Mouse (Mus musculus) stomach, embryonic 16.5 days (tissue): ENCODE data around the gene Sdc3. TPM values are rescaled to one million over a fixed set of nuclear protein-coding genes. Genes with fewer than 3 reads are reported as not detected.

Experiments used
- ATAC-seq: fragments of 200-750 bp; cut with Nextera tagmentation; 2 replicates; pipeline ENCODE4 v1.8.0; 2017; ENCODE audit warnings: moderate number of reproducible peaks, moderate TSS enrichment; ENCODE audit not compliant: insufficient read depth, low FRiP score
- H3K27ac ChIP-seq: fragments of 300-500 bp; sonication (generic); 2 replicates; pipeline ENCODE4 v1.5.1; 2014; ENCODE audit warnings: low read length
- H3K27me3 ChIP-seq: fragments of 300-500 bp; sonication (generic); 2 replicates; pipeline ENCODE4 v1.6.1; 2014; ENCODE audit warnings: low read length, control low read depth, mixed read lengths; ENCODE audit not compliant: control insufficient read depth, insufficient read depth
- H3K36me3 ChIP-seq: fragments of 300-500 bp; sonication (generic); 2 replicates; pipeline ENCODE4 v1.6.1; 2014; ENCODE audit warnings: low read length; ENCODE audit not compliant: control insufficient read depth, insufficient read depth
- H3K4me1 ChIP-seq: fragments of 300-500 bp; sonication (generic); 2 replicates; pipeline ENCODE4 v1.6.1; 2014; ENCODE audit warnings: low read length, control low read depth, mixed read lengths; ENCODE audit not compliant: control insufficient read depth, insufficient read depth
- H3K4me2 ChIP-seq: fragments of 300-500 bp; sonication (generic); 2 replicates; pipeline ENCODE4 v1.6.1; 2014; ENCODE audit warnings: low read depth, low read length, mixed read lengths
- H3K4me3 ChIP-seq: fragments of 300-500 bp; sonication (generic); replicated peaks from 2 replicates; pipeline ENCODE4 v1.5.1; 2014; ENCODE audit warnings: mild to moderate bottlenecking, low read length
- H3K9ac ChIP-seq: fragments of 300-500 bp; sonication (generic); 2 replicates; pipeline ENCODE4 v1.6.1; 2014; ENCODE audit warnings: low read length
- H3K9me3 ChIP-seq: fragments of 300-500 bp; sonication (generic); replicated peaks from 2 replicates; pipeline ENCODE4 v1.6.1; 2016; ENCODE audit warnings: low read length, control low read depth; ENCODE audit not compliant: control insufficient read depth
- WGBS: fragments of 180-500 bp; shearing (Covaris S2); extraction: QIAGEN DNeasy Blood & Tissue Kit; methylation state at CpG from one replicate; pipeline ENCODE4 v1.1.7; 2014; 5-methylcytosine and 5-hydroxymethylcytosine counted together
- polyA plus RNA-seq: library from polyadenylated mRNA; unstranded; fragments of >200 nt; fragmentation: Nextera tagmentation; extraction: Ambion mirVana; gene quantifications from 2 replicates; pipeline ENCODE4 v1.2.1, GENCODE M21; 2015

Gene Sdc3
- polyA plus RNA-seq, 1 experiment from 2014 or later = 23.2 TPM

DNA sequence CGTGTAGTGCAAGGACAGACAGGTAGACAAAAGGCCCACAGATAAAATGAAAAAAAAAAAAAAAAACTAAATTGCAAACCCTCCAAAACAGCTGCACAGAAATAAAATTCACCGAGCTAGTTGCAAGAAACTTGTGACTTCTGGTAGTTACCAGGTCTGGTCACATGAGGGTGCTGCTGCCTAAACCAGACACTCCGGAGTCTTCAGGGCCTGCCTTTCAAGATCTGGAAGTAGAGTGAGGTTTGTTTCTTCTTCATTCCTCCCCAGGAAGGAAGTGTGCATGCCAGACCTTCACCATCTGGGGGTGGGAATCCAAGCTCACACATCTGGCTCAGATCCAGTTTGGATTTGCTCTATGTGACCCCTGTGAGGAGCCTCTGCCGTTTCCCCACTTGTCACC, 7.6 kb upstream of the Sdc3 start:
- Histone ChIP-seq H3K27ac (no peak overlapping the region), H3K36me3 (0 out of 2 replicates have a peak, but pooled peaks cover 4% of the 10 kb centered on the region), H3K9ac (no peak overlapping the region), H3K9me3 (no peaks in the 10 kb centered on the region), H3K4me1 (no peaks in the 10 kb centered on the region), H3K27me3 (no peaks in the 10 kb centered on the region), H3K4me3 (no peak overlapping the region), H3K4me2 (no peak overlapping the region)
- 22% methylated on average over 4 of the region's 4 CpGs for WGBS
- no peak for ATAC-seq

- ATAC-seq = no peak
- H3K36me3 ChIP-seq = no peaks in the 10 kb centered on the region
Measured at GRCm38 (mm10) chr4:130787530-130787929, 4.8 kb upstream of the Sdc3 start.

GRCm38 (mm10) chr4:130790180-130790579, 2.2 kb upstream of the Sdc3 start:
- no peak for ATAC-seq
- H3K9me3 ChIP-seq = no peaks in the 10 kb centered on the region
- peaks cover 5% of the 10 kb centered on the region for H3K4me1 ChIP-seq
- H3K36me3 ChIP-seq = no peaks in the 10 kb centered on the region
- WGBS = 14% methylated on average over 6 of the region's 6 CpGs
- H3K4me2 ChIP-seq = no peak overlapping the region
- no peak overlapping the region for H3K27ac ChIP-seq
- H3K27me3 ChIP-seq = no peaks in the 10 kb centered on the region
- H3K9ac ChIP-seq = no peak overlapping the region
- no peak overlapping the region for H3K4me3 ChIP-seq

More at GRCm38 (mm10) chr4:130787530-130787929, 4.8 kb upstream of the Sdc3 start:
- Histone ChIP-seq H3K27ac (no peak overlapping the region), H3K27me3 (no peaks in the 10 kb centered on the region), H3K9ac (no peak overlapping the region), H3K9me3 (no peaks in the 10 kb centered on the region), H3K4me1 (no peaks in the 10 kb centered on the region), H3K4me2 (no peak overlapping the region), H3K4me3 (no peak overlapping the region)
- 71% methylated on average over 5 of the region's 5 CpGs for WGBS

DNA sequence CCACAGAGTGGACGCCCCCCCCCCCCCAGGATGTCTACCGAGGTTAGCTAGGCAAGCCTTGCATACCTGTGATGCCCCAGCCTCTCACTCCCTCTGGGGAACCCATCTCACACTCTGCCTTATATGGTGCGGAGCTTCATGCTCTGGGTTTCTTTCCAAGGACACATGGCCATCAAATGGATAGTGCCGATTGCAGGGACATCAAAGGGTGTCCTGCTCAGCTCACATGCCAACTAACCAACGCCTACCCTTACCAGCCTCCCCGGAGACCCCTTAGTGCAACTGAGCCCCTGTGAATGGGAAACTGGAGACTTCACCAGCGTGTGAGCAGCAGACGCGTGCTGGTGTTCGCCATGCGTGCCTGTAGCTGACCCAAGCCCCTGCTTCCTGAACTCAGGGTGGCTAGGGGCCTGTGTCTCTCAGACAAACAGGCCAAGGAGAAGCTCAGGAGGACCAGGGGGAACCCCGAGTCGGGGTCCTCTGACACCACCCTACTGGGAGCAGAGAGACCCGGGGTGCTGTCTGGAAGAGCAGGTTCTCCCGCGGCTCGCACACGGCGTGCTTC, 444 bp upstream of the Sdc3 start:
- Histone ChIP-seq H3K9ac (peak overlapping the region; percentile 88), H3K4me2 (peak overlapping the region; percentile 90), H3K27me3 (no peaks in the 10 kb centered on the region), H3K36me3 (no peaks in the 10 kb centered on the region), H3K27ac (peak overlapping the region; percentile 47; the same call in 1 of the 2 replicates), H3K4me1 (peaks cover 9% of the 10 kb centered on the region), H3K9me3 (no peaks in the 10 kb centered on the region), H3K4me3 (peak overlapping the region; percentile 63)
- ATAC-seq = peak; percentile 15; the same call in 1 of the 2 replicates
- 5% methylated on average over 19 of the region's 19 CpGs for WGBS

DNA sequence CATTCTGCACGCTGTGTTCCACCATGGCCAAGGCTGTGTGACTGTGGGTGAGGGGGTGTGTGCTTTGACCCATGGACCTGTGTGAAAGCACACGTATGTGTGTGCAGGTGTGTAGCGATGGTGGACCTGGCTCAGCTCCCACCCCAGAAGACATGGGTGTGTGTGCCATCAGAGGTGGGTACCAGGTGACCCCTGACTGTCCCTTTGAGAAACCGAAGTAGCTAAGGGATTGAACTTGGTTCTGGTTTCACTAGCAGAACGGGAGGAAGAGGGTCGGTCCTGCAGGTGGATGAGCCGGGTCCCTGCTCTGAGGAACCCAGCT, 804 bp downstream of the Sdc3 start:
- ATAC-seq = peak; percentile 34; the same call in 1 of the 2 replicates
- Histone ChIP-seq H3K4me3 (peak overlapping the region; percentile 63), H3K4me1 (peaks cover 21% of the 10 kb centered on the region), H3K27me3 (no peaks in the 10 kb centered on the region), H3K9ac (peak overlapping the region; percentile 88), H3K27ac (no peak overlapping the region), H3K4me2 (peak overlapping the region; percentile 90), H3K36me3 (no peaks in the 10 kb centered on the region), H3K9me3 (no peaks in the 10 kb centered on the region)
- WGBS = 30% methylated on average over 7 of the region's 7 CpGs

DNA sequence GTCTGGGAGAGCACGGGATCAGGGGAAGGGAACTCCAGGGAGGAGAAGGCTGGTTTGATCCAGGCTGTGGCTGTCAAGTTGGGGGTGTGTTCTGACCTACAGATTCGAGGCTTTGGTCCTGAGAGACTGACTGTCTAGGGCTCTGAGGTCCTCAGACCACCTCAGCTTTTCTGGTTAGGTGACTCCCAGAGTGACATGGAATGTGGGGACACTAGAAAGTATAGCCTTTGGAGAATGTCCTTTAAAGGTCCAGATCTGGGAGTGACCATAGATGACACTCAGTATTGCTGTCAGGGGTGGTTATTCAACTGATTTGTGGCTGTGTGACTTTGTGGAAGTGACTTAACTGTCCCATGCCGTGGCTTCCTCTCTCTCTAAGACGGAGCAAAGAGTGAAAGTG, 2.4 kb downstream of the Sdc3 start:
- Histone ChIP-seq H3K9me3 (no peaks in the 10 kb centered on the region), H3K27ac (no peak overlapping the region), H3K4me1 (peaks cover 33% of the 10 kb centered on the region), H3K4me3 (no peak overlapping the region), H3K27me3 (no peaks in the 10 kb centered on the region), H3K9ac (no peak overlapping the region), H3K36me3 (no peaks in the 10 kb centered on the region), H3K4me2 (peak overlapping the region; percentile 38; the same call in 1 of the 2 replicates)
- WGBS = 46% methylated on average over 4 of the region's 4 CpGs
- ATAC-seq = no peak

DNA sequence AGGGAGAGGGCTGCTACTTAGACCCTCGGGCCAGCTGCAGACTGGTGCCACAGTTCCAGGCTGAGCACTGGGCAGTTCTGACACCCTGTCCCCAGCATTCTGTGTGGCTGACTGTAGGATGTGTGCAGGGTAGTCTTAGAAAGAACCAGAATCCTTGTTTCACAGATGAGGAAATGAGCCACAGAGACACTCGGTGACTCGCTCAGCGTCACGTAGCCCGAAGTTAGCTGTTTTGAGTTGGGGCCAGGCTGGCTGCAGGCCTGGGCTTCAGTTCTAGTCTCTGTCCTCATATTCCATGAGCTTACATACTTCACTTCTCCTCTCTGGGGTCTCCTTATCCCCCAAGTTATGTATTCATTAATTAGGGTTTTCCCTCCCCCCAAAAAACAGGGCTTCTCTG, 3.6 kb downstream of the Sdc3 start:
- no peaks in the 10 kb centered on the region for H3K27me3 ChIP-seq
- ATAC-seq = no peak
- no peak overlapping the region for H3K27ac ChIP-seq
- no peak overlapping the region for H3K4me2 ChIP-seq
- H3K4me1 ChIP-seq = peaks cover 33% of the 10 kb centered on the region
- no peak overlapping the region for H3K4me3 ChIP-seq
- no peaks in the 10 kb centered on the region for H3K9me3 ChIP-seq
- 87% methylated on average over 6 of the region's 6 CpGs for WGBS
- H3K36me3 ChIP-seq = no peaks in the 10 kb centered on the region
- H3K9ac ChIP-seq = no peak overlapping the region

- H3K9ac ChIP-seq = peak overlapping the region; percentile 37; the same call in 1 of the 2 replicates
Measured at GRCm38 (mm10) chr4:130797201-130798051, 5.1 kb downstream of the Sdc3 start.

DNA sequence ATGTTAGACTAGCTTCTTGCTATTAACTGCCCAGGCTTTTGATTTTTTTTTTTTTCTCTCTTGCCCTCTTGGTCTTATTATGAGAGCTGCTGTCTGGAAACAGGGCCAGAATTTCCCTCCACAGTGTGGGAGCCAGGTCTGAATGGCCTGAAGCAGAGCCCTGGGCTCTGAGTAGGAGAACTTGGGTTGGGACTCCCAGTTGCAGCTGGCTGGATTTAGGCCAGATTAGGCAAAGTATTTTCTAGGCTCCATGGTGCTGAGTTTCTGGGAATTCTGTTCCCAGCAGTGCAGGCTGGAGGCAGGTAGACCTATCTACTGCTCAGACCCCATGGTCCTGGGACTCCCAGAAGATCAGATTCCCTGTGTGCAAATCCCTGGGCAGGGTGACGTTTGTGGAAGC, 6.1 kb downstream of the Sdc3 start:
- H3K4me3 ChIP-seq = no peak overlapping the region
- no peaks in the 10 kb centered on the region for H3K36me3 ChIP-seq
- ATAC-seq = no peak
- peaks cover 43% of the 10 kb centered on the region for H3K4me1 ChIP-seq
- H3K4me2 ChIP-seq = no peak overlapping the region
- no peaks in the 10 kb centered on the region for H3K27me3 ChIP-seq
- H3K27ac ChIP-seq = peak overlapping the region; percentile 31
- no peaks in the 10 kb centered on the region for H3K9me3 ChIP-seq
- WGBS = 50% methylated on average over 1 of the region's 1 CpGs
- H3K9ac ChIP-seq = peak overlapping the region; percentile 40; the same call in 1 of the 2 replicates

More at GRCm38 (mm10) chr4:130797201-130798051, 5.1 kb downstream of the Sdc3 start:
- WGBS = 35% methylated on average over 15 of the region's 15 CpGs
- H3K36me3 ChIP-seq = no peaks in the 10 kb centered on the region
- H3K4me1 ChIP-seq = peaks cover 43% of the 10 kb centered on the region
- no peaks in the 10 kb centered on the region for H3K9me3 ChIP-seq
- no peak for ATAC-seq
- H3K27ac ChIP-seq = peak overlapping the region; percentile 42
- H3K27me3 ChIP-seq = no peaks in the 10 kb centered on the region
- no peak overlapping the region for H3K4me3 ChIP-seq
- H3K4me2 ChIP-seq = peak overlapping the region; percentile 14; the same call in 1 of the 2 replicates
